Mouse (Mus musculus): ENCODE measurements around the gene Dock8.

DNA sequence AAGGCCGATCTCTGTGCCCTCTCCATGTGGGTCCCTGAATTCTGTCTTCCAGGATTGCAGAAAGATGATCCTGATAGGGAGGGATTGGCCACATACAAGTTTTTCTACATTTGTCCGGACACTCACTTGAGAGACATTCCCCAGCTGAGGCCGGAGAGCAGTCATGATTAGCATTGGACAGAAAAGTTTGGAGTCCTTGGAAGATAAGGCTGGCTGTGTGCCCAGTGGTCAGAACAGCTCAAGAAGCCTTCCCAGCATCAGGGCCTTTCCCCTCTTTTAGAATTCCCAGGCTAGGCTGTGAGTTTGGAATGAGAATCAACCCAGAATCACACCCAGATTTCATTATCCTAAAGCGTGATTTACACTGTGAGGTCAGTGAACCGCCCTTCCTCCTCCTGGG, 187.0 kb downstream of the Dock8 start:
- TF ChIP-seq CTCF (IDR thresholded peaks at IDR 0.05; ENCODE audit: control insufficient read depth, insufficient read depth, insufficient read length) (no peak), MYOG (IDR thresholded peaks at IDR 0.05; ENCODE audit: control insufficient read depth, extremely low read depth, insufficient read length) (no peak), MAX (IDR thresholded peaks at IDR 0.05) (no peak), CEBPB (IDR thresholded peaks at IDR 0.05; ENCODE audit: low read depth) (no peak), MYOD1 (IDR thresholded peaks at IDR 0.05; ENCODE audit: control insufficient read depth, insufficient read length, low read depth) (no peak)
